18 mouse cellular contexts compared by ENCODE assay signal in the genomic region with DNA sequence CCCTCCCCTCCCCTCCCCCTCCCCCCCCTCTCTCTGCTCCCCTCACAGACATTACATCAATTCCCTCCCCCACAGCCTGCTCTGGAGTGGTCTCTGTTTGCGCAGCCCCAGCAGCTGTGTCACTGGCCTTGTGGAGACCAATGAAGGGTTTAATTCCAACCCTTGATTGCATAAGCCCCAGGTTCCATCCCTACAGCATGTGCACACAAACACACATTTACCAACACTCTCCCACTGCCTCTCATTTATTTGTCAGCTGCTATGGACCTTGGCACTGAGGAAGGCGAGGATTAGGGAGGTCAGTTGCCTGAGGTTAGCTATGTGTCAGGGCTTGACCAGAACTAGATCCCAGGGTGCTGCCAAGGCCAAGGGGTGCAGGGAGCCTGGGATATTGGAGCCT. TPM values are rescaled to one million over a fixed set of nuclear protein-coding genes. Genes with fewer than 3 reads are reported as not detected.
DNase-seq lines count a peak whose midpoint lies in the region; ATAC-seq and TF ChIP-seq lines count a peak whose summit lies in the region.
"Had no signal": no experiment of that assay in that cellular context is flagged by ENCODE, and none has a peak within 500 bp of the region (broad histone marks: within the 10 kb centered on the region; RNA-seq: fewer than 3 reads in every experiment).

No protein-coding gene starts in this region.

- H3K27ac ChIP-seq in heart, embryonic 14.5 days (replicated peaks in 1 of 2; ENCODE audit: control insufficient read depth in 1 of 2, insufficient read depth in 1 of 2, low read depth in 2 of 2, low read length in 2 of 2) = no peak overlapping the region
- H3K27ac ChIP-seq in liver, embryonic 12.5 days = no peak overlapping the region; the same call in 1 of the 2 replicates
- no peak overlapping the region for H3K27ac ChIP-seq in gastrocnemius, adult 2 months
- H3K27ac ChIP-seq: embryonic facial prominence, embryonic 15.5 days; lung, embryonic 15.5 days had no signal

- DNase-seq in heart, postnatal 10 days = no peak
- peak; percentile 42 for DNase-seq in retina, postnatal 1 day
- no peak for DNase-seq in retina, embryonic 14.5 days (ENCODE audit: low spot score)
- DNase-seq in gastrocnemius, adult 2 months = no peak
- DNase-seq in MN1 (ENCODE audit: low spot score) = no peak
- DNase-seq: adrenal gland, postnatal 36 days; cerebellum, adult 11-12 months; heart, postnatal 36 days; kidney, postnatal 36 days; right cerebral cortex, postnatal 4 days; thymus, postnatal 36 days had no signal

- WGBS in heart, embryonic 14.5 days = 53% methylated on average over 2 of the region's 2 CpGs
- 24% methylated on average over 2 of the region's 2 CpGs for WGBS in liver, embryonic 12.5 days (ENCODE audit: insufficient replicate concordance)

- no peaks in the 10 kb centered on the region for H3K36me3 ChIP-seq in heart, embryonic 14.5 days (ENCODE audit: control insufficient read depth, insufficient read depth, low read length)
- no peaks in the 10 kb centered on the region for H3K36me3 ChIP-seq in liver, embryonic 12.5 days
- H3K36me3 ChIP-seq: embryonic facial prominence, embryonic 15.5 days; G1E; lung, embryonic 15.5 days had no signal

- peak; percentile 36; the same call in 1 of the 2 replicates for ATAC-seq in heart, embryonic 14.5 days (ENCODE audit: insufficient number of reproducible peaks, insufficient read depth, low FRiP score, low read depth)
- peak; percentile 64 for ATAC-seq in liver, embryonic 12.5 days
- ATAC-seq: intestine, embryonic 16.5 days had no signal

- no peak overlapping the region for H3K9ac ChIP-seq in heart, embryonic 14.5 days (ENCODE audit: low read length)
- no peak overlapping the region for H3K9ac ChIP-seq in liver, embryonic 12.5 days
- H3K9ac ChIP-seq: embryonic facial prominence, embryonic 15.5 days; lung, embryonic 15.5 days had no signal

- no peak for TF ChIP-seq CTCF in gastrocnemius, adult 2 months (IDR thresholded peaks at IDR 0.05)

- H3K4me1 ChIP-seq in heart, embryonic 14.5 days (ENCODE audit: control insufficient read depth in 2 of 2, insufficient read depth in 2 of 2, low read length in 2 of 2) = peaks cover 3 to 8% of the 10 kb centered on the region in 2 experiments; a peak in 2 of 4 replicates
- H3K4me1 ChIP-seq in liver, embryonic 12.5 days = 0 out of 2 replicates have a peak, but pooled peaks cover 18% of the 10 kb centered on the region

- no peak overlapping the region for H3K4me2 ChIP-seq in heart, embryonic 14.5 days (ENCODE audit: low read length)
- no peak overlapping the region for H3K4me2 ChIP-seq in liver, embryonic 12.5 days
- H3K4me2 ChIP-seq: embryonic facial prominence, embryonic 15.5 days; lung, embryonic 15.5 days had no signal

- H3K4me3 ChIP-seq in heart, embryonic 14.5 days (ENCODE audit: control insufficient read depth in 1 of 2, insufficient read depth in 1 of 2, low read depth in 1 of 2, low read length in 2 of 2) = no peak overlapping the region
- no peak overlapping the region for H3K4me3 ChIP-seq in liver, embryonic 12.5 days
- no peak overlapping the region for H3K4me3 ChIP-seq in gastrocnemius, adult 2 months
- H3K4me3 ChIP-seq: embryonic facial prominence, embryonic 15.5 days; lung, embryonic 15.5 days had no signal

- intact Hi-C loops in heart, postnatal 10 days (cut with DNase I) = no loop called here
- intact Hi-C loops in gastrocnemius, adult 2 months (cut with DNase I) = no loop called here

- peaks cover 32% of the 10 kb centered on the region for H3K27me3 ChIP-seq in heart, embryonic 14.5 days (ENCODE audit: control insufficient read depth, insufficient read depth, low read length)
- H3K27me3 ChIP-seq in liver, embryonic 12.5 days (replicated peaks) = peaks cover 24% of the 10 kb centered on the region

- no peaks in the 10 kb centered on the region for H3K9me3 ChIP-seq in heart, embryonic 14.5 days (ENCODE audit: control insufficient read depth, low read length)
- no peaks in the 10 kb centered on the region for H3K9me3 ChIP-seq in liver, embryonic 12.5 days (replicated peaks)
- H3K9me3 ChIP-seq: embryonic facial prominence, embryonic 15.5 days; G1E; lung, embryonic 15.5 days had no signal

RNA-seq across cellular contexts. Expression of a gene that starts 10.2 kb away (rescaled TPM):
- polyA plus RNA-seq in heart, embryonic 14.5 days (2014; fragmentation: Nextera tagmentation; extraction: Ambion mirVana) = 6.5 and 7.9 TPM in 2 replicates
- total RNA-seq in heart, postnatal 10 days (2021) = 10 to 100 TPM; 26.9 to 29.1 TPM
- polyA plus RNA-seq in liver, embryonic 12.5 days (2016; fragmentation: Nextera tagmentation; extraction: Ambion mirVana) = 2.1 and 2.6 TPM in 2 replicates
- 1 to 10 TPM; 4.5 to 6.9 TPM for total RNA-seq in gastrocnemius, adult 2 months (2021)
- total RNA-seq: megakaryocyte-erythroid progenitor cell, adult 5-6 weeks had no signal
- polyA plus RNA-seq: G1E had no signal

RNA-seq across cellular contexts. Expression of a gene that starts 32.3 kb away (rescaled TPM):
- 1.9 and 2.5 TPM in 2 replicates for polyA plus RNA-seq in heart, embryonic 14.5 days (2014; fragmentation: Nextera tagmentation; extraction: Ambion mirVana)
- 1 to 10 TPM; 1.0 to 1.2 TPM for total RNA-seq in heart, postnatal 10 days (2021)
- polyA plus RNA-seq in liver, embryonic 12.5 days (2016; fragmentation: Nextera tagmentation; extraction: Ambion mirVana) = 5.6 and 6.5 TPM in 2 replicates
- under 1 TPM; 0.20 to 0.45 TPM for total RNA-seq in gastrocnemius, adult 2 months (2021)
- polyA plus RNA-seq: G1E had no signal

RNA-seq across cellular contexts. Expression of a gene that starts 44.3 kb away (rescaled TPM):
- not detected in 2 replicates for polyA plus RNA-seq in heart, embryonic 14.5 days (2014; fragmentation: Nextera tagmentation; extraction: Ambion mirVana)
- not detected for total RNA-seq in heart, postnatal 10 days (2021)
- polyA plus RNA-seq in liver, embryonic 12.5 days (2016; fragmentation: Nextera tagmentation; extraction: Ambion mirVana) = not detected in 2 replicates
- total RNA-seq in gastrocnemius, adult 2 months (2021) = not detected
- total RNA-seq: heart, postnatal 36 days; megakaryocyte-erythroid progenitor cell, adult 5-6 weeks had no signal
- polyA plus RNA-seq: embryonic facial prominence, embryonic 15.5 days; G1E; lung, embryonic 15.5 days had no signal
